ENCODE assay signal across 24 mouse cellular contexts in genomic region chr16:88392764-88393163, GRCm38 (mm10).
DNase-seq lines count a peak whose midpoint lies in the region; ATAC-seq and TF ChIP-seq lines count a peak whose summit lies in the region.
"Had no signal": no experiment of that assay in that cellular context is flagged by ENCODE, and none has a peak within 500 bp of the region (broad histone marks: within the 10 kb centered on the region; RNA-seq: fewer than 3 reads in every experiment).

No protein-coding gene starts in this region.

- ATAC-seq in forebrain, postnatal 0 days: no peak
- ATAC-seq in forebrain, embryonic 15.5 days (replicated peaks): no peak
- no peak for ATAC-seq in kidney, postnatal 0 days (replicated peaks; ENCODE audit: low FRiP score, low read depth)
- ATAC-seq in lung, embryonic 14.5 days (ENCODE audit: insufficient read depth): no peak
- ATAC-seq: forebrain, embryonic 16.5 days; hindbrain, embryonic 16.5 days; midbrain, embryonic 13.5 days had no signal

- H3K27ac ChIP-seq in forebrain, postnatal 0 days (ENCODE audit: low read depth, low read length): no peak overlapping the region
- no peak overlapping the region for H3K27ac ChIP-seq in forebrain, embryonic 15.5 days (replicated peaks)
- no peak overlapping the region for H3K27ac ChIP-seq in kidney, postnatal 0 days
- no peak overlapping the region for H3K27ac ChIP-seq in lung, embryonic 14.5 days (ENCODE audit: low read depth)
- no peak overlapping the region for H3K27ac ChIP-seq in MEL (ENCODE audit: control insufficient read depth, low read depth, low read length)
- H3K27ac ChIP-seq: embryonic facial prominence, embryonic 10.5 days; heart, embryonic 15.5 days; kidney, embryonic 15.5 days; liver, embryonic 15.5 days; midbrain, embryonic 13.5 days; neural tube, embryonic 13.5 days had no signal

- no peak overlapping the region for H3K9ac ChIP-seq in forebrain, postnatal 0 days
- no peak overlapping the region for H3K9ac ChIP-seq in forebrain, embryonic 15.5 days (replicated peaks)
- no peak overlapping the region for H3K9ac ChIP-seq in kidney, postnatal 0 days (ENCODE audit: low read depth, low read length)
- no peak overlapping the region for H3K9ac ChIP-seq in lung, embryonic 14.5 days
- H3K9ac ChIP-seq in MEL (ENCODE audit: control insufficient read depth, low read depth, low read length, poor library complexity, severe bottlenecking): no peak overlapping the region
- H3K9ac ChIP-seq: heart, embryonic 15.5 days; kidney, embryonic 15.5 days; liver, embryonic 15.5 days; midbrain, embryonic 13.5 days; neural tube, embryonic 13.5 days had no signal

- TF ChIP-seq EP300 in MEL (IDR thresholded peaks at IDR 0.05; ENCODE audit: low read depth in 1 of 2, low read length in 2 of 2): no peak

- peak; percentile 20 for TF ChIP-seq RAD21 in MEL (IDR thresholded peaks at IDR 0.05; ENCODE audit: low read depth, low read length)

- H3K79me2 ChIP-seq in MEL (ENCODE audit: control insufficient read depth, insufficient read depth, low read length, poor library complexity): no peaks in the 10 kb centered on the region

- H3K4me1 ChIP-seq in forebrain, postnatal 0 days (ENCODE audit: insufficient read depth): no peaks in the 10 kb centered on the region
- no peaks in the 10 kb centered on the region for H3K4me1 ChIP-seq in forebrain, embryonic 15.5 days
- no peaks in the 10 kb centered on the region for H3K4me1 ChIP-seq in kidney, postnatal 0 days (replicated peaks; ENCODE audit: insufficient read depth, low read length)
- H3K4me1 ChIP-seq in lung, embryonic 14.5 days (ENCODE audit: insufficient read depth): no peaks in the 10 kb centered on the region
- no peaks in the 10 kb centered on the region for H3K4me1 ChIP-seq in MEL (ENCODE audit: control insufficient read depth in 1 of 2, insufficient read depth in 2 of 2, low read length in 2 of 2)
- H3K4me1 ChIP-seq: embryonic facial prominence, embryonic 10.5 days; heart, embryonic 15.5 days; kidney, embryonic 15.5 days; liver, embryonic 15.5 days; midbrain, embryonic 13.5 days; neural tube, embryonic 13.5 days had no signal

- TF ChIP-seq POLR2A in MEL (IDR thresholded peaks at IDR 0.05; ENCODE audit: control insufficient read depth in 1 of 2, insufficient read depth in 1 of 2, low read depth in 1 of 2, low read length in 2 of 2, poor library complexity in 1 of 2): no peak

- H3K9me3 ChIP-seq in forebrain, postnatal 0 days (ENCODE audit: low read length): peaks cover 7% of the 10 kb centered on the region; the same call in 1 of the 2 replicates
- H3K9me3 ChIP-seq in forebrain, embryonic 15.5 days: no peaks in the 10 kb centered on the region
- no peaks in the 10 kb centered on the region for H3K9me3 ChIP-seq in kidney, postnatal 0 days (replicated peaks; ENCODE audit: low read length)
- H3K9me3 ChIP-seq in lung, embryonic 14.5 days (ENCODE audit: low read depth, low read length): no peaks in the 10 kb centered on the region
- no peaks in the 10 kb centered on the region for H3K9me3 ChIP-seq in MEL (replicated peaks; ENCODE audit: insufficient read depth, low read length)
- H3K9me3 ChIP-seq: embryonic facial prominence, embryonic 10.5 days; heart, embryonic 15.5 days; kidney, embryonic 15.5 days; liver, embryonic 15.5 days; midbrain, embryonic 13.5 days; neural tube, embryonic 13.5 days had no signal

- H3K4me3 ChIP-seq in forebrain, postnatal 0 days (ENCODE audit: low read depth, low read length): no peak overlapping the region
- H3K4me3 ChIP-seq in forebrain, embryonic 15.5 days: no peak overlapping the region
- no peak overlapping the region for H3K4me3 ChIP-seq in kidney, postnatal 0 days (replicated peaks; ENCODE audit: low read depth, low read length)
- no peak overlapping the region for H3K4me3 ChIP-seq in lung, embryonic 14.5 days (ENCODE audit: low read depth, low read length)
- no peak overlapping the region for H3K4me3 ChIP-seq in MEL (ENCODE audit: control insufficient read depth in 1 of 2, insufficient read depth in 1 of 2, low read depth in 2 of 2, low read length in 2 of 2)
- H3K4me3 ChIP-seq: embryonic facial prominence, embryonic 10.5 days; heart, embryonic 15.5 days; kidney, embryonic 15.5 days; liver, embryonic 15.5 days; midbrain, embryonic 13.5 days; myocyte; neural tube, embryonic 13.5 days had no signal

- TF ChIP-seq CTCF in forebrain, postnatal 0 days (IDR thresholded peaks at IDR 0.05; ENCODE audit: low read depth): peak; percentile 33; the same call in 1 of the 2 replicates
- TF ChIP-seq CTCF in kidney, postnatal 0 days (IDR thresholded peaks at IDR 0.05; ENCODE audit: low read depth): peak; percentile 65
- peak; percentile 50 for TF ChIP-seq CTCF in lung, embryonic 14.5 days (IDR thresholded peaks at IDR 0.05; ENCODE audit: low read depth)
- peak in 1 of 3 experiments; percentile 36; a peak in 3 of 6 replicates for TF ChIP-seq CTCF in MEL (IDR thresholded peaks at IDR 0.05 in 2 of 3, conservative IDR thresholded peaks at IDR 0.05 in 1 of 3; ENCODE audit: control insufficient read depth in 1 of 3, insufficient read depth in 1 of 3, low read depth in 2 of 3, low read length in 3 of 3, poor library complexity in 1 of 3, severe bottlenecking in 1 of 3)

- H3K36me3 ChIP-seq in forebrain, postnatal 0 days (ENCODE audit: insufficient read depth): no peaks in the 10 kb centered on the region
- H3K36me3 ChIP-seq in forebrain, embryonic 15.5 days: no peaks in the 10 kb centered on the region
- H3K36me3 ChIP-seq in kidney, postnatal 0 days (ENCODE audit: insufficient read depth, low read length): no peaks in the 10 kb centered on the region
- no peaks in the 10 kb centered on the region for H3K36me3 ChIP-seq in lung, embryonic 14.5 days (ENCODE audit: insufficient read depth)
- H3K36me3 ChIP-seq in MEL (ENCODE audit: control insufficient read depth in 1 of 2, insufficient read depth in 2 of 2, low read length in 2 of 2): no peaks in the 10 kb centered on the region
- H3K36me3 ChIP-seq: embryonic facial prominence, embryonic 10.5 days; heart, embryonic 15.5 days; kidney, embryonic 15.5 days; liver, embryonic 15.5 days; midbrain, embryonic 13.5 days; neural tube, embryonic 13.5 days had no signal

- no peak for DNase-seq in forebrain, postnatal 0 days
- DNase-seq in kidney, postnatal 0 days (ENCODE audit: low spot score): peak; percentile 34
- no peak for DNase-seq in kidney, postnatal 14 days
- DNase-seq in lung, embryonic 14.5 days: no peak
- DNase-seq in lung, postnatal 10 days: no peak
- no peak for DNase-seq in MEL (ENCODE audit: low read depth, low spot score)
- DNase-seq in embryo, embryonic 10 days (ENCODE audit: low spot score): no peak
- DNase-seq: adrenal gland, postnatal 36 days; cerebellum, adult 9-11 months; gastrocnemius, postnatal 36 days; kidney, adult 11 months; lung, postnatal 14 days; retina, postnatal 1 day; thymus, postnatal 14 days had no signal

- no peaks in the 10 kb centered on the region for H3K27me3 ChIP-seq in forebrain, postnatal 0 days (ENCODE audit: insufficient read depth, low read length)
- H3K27me3 ChIP-seq in forebrain, embryonic 15.5 days: no peaks in the 10 kb centered on the region
- H3K27me3 ChIP-seq in kidney, postnatal 0 days (ENCODE audit: insufficient read depth, low read length): no peaks in the 10 kb centered on the region
- no peaks in the 10 kb centered on the region for H3K27me3 ChIP-seq in lung, embryonic 14.5 days (ENCODE audit: insufficient read depth, low read length)
- no peaks in the 10 kb centered on the region for H3K27me3 ChIP-seq in MEL (ENCODE audit: control insufficient read depth in 1 of 2, insufficient read depth in 2 of 2, low read length in 2 of 2)
- H3K27me3 ChIP-seq: heart, embryonic 15.5 days; kidney, embryonic 15.5 days; liver, embryonic 15.5 days; midbrain, embryonic 13.5 days; neural tube, embryonic 13.5 days had no signal

- 46% methylated on average over 1 of the region's 1 CpGs for WGBS in forebrain, postnatal 0 days
- 42% methylated on average over 1 of the region's 1 CpGs for WGBS in forebrain, embryonic 15.5 days
- WGBS in kidney, postnatal 0 days: 41% methylated on average over 1 of the region's 1 CpGs
- WGBS in lung, embryonic 14.5 days: 19% methylated on average over 1 of the region's 1 CpGs

- no peak overlapping the region for H3K4me2 ChIP-seq in forebrain, postnatal 0 days (ENCODE audit: low read depth)
- no peak overlapping the region for H3K4me2 ChIP-seq in forebrain, embryonic 15.5 days (replicated peaks)
- H3K4me2 ChIP-seq in kidney, postnatal 0 days (ENCODE audit: low read length): no peak overlapping the region
- no peak overlapping the region for H3K4me2 ChIP-seq in lung, embryonic 14.5 days
- H3K4me2 ChIP-seq: heart, embryonic 15.5 days; kidney, embryonic 15.5 days; liver, embryonic 15.5 days; midbrain, embryonic 13.5 days; neural tube, embryonic 13.5 days had no signal

TF ChIP-seq in MEL, 35 proteins besides CTCF, POLR2A, EP300 and RAD21:
- TF ChIP-seq SIN3A (IDR thresholded peaks at IDR 0.05; ENCODE audit: low read length) (no peak), SMC3 (IDR thresholded peaks at IDR 0.05; ENCODE audit: low read depth, low read length) (peak; percentile 35), ZNF384 (IDR thresholded peaks at IDR 0.05; ENCODE audit: low read depth, low read length) (0 out of 2 replicates have a peak, but pooled peaks have one; percentile 16)
